Mouse (Mus musculus): ENCODE data around the gene E330017A01Rik.
"Not testable (repeated sequence)": the region's sequence is repeated elsewhere in the genome, so short reads cannot be mapped to it uniquely, and the experiment has no call there.

DNA sequence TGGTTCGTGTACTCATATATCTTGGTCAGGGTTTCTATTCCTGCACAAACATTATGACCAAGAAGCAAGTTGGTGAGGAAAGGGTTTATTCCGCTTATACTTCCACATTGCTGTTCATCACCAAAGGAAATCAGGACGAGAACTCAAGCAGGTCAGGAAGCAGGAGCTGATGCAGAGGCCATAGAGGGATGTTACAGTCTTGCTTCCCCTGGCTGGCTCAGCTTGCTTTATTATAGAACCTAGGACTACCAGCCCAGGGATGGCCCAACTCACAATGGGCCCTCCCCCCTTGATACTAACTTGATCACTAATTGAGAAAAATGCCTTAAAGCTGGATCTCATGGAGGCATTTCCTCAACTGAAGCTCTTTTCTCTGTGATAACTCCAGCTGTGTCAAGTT lies 28.1 kb upstream of the E330017A01Rik start:
- TF ChIP-seq CTCF (IDR thresholded peaks at IDR 0.05; ENCODE audit: borderline replicate concordance, extremely low read depth, insufficient read depth, insufficient read length); POLR2A (IDR thresholded peaks at IDR 0.05; ENCODE audit: borderline replicate concordance, extremely low read depth, insufficient read depth, insufficient read length, poor library complexity, severe bottlenecking): not testable (repeated sequence)

Data from brain, embryonic 14.5 days (tissue).